Mouse (Mus musculus) left cerebral cortex, postnatal 36 days (tissue): ENCODE data around the gene Lyar. TPM values are rescaled to one million over a fixed set of nuclear protein-coding genes. Genes with fewer than 3 reads are reported as not detected.

ENCODE experiments used
- DNase-seq, 2 experiments: peaks; one replicate each; pipeline ENCODE4 v3.0.0; 2021 to 2022; ENCODE audit warnings: low spot score in 2 of 2, mixed read lengths in 1 of 2
- intact Hi-C: fragments of 180-260 bp; cut with DNase I; formaldehyde crosslinking; loops from one replicate; pipeline ENCODE4 v1.15.1; 2025
- total RNA-seq, 2 experiments: library from RNA; stranded (reverse); gene quantifications; 2 replicates each; pipeline ENCODE4 v1.2.3; 2021

The Lyar gene
- 10 to 100 TPM in 1 of 2 experiments, 1 to 10 TPM in 1; 9.6 to 11.4 TPM for total RNA-seq

GRCm38 (mm10) chr5:38220328-38220912, at the start of gene Lyar, which contains the start of gene Zbtb49:
Gene Lyar (plus strand): TSS chr5:38220470.
Gene Zbtb49 (minus strand): TSS chr5:38220457.
- DNase-seq, result peak; percentile 94 to 95
- intact Hi-C loops, result loop anchor here (2.0 kb wide), 1 partner anchor 40 kb away; the partner anchor contains the start of gene Tmem128

GRCm38 (mm10) chr5:38173766-38174165, 46.5 kb upstream of the Lyar start:
- no peak for DNase-seq
- intact Hi-C loops, result no loop called here

- intact Hi-C loops, result no loop called here
- DNase-seq, result no peak
Observed at GRCm38 (mm10) chr5:38174256-38174912, 45.9 kb upstream of the Lyar start.

- no peak for DNase-seq
- intact Hi-C loops, result no loop called here
Observed at GRCm38 (mm10) chr5:38184688-38185285, 35.5 kb upstream of the Lyar start.

- intact Hi-C loops, result no loop called here
- no peak for DNase-seq
Observed at GRCm38 (mm10) chr5:38187006-38187405, 33.3 kb upstream of the Lyar start.

GRCm38 (mm10) chr5:38190907-38191306, 29.4 kb upstream of the Lyar start:
- no peak for DNase-seq
- intact Hi-C loops, result no loop called here

GRCm38 (mm10) chr5:38194946-38195345, 25.3 kb upstream of the Lyar start:
- intact Hi-C loops, result no loop called here
- DNase-seq, result no peak

GRCm38 (mm10) chr5:38195941-38196340, 24.3 kb upstream of the Lyar start:
- DNase-seq, result no peak
- intact Hi-C loops, result loop anchor here (2.0 kb wide), 1 partner anchor 99 kb away; no protein-coding TSS in a partner anchor

GRCm38 (mm10) chr5:38196821-38197481, 23.3 kb upstream of the Lyar start:
- intact Hi-C loops, result loop anchor here (2.0 kb wide), 1 partner anchor 100 kb away; no protein-coding TSS in a partner anchor
- no peak for DNase-seq

- DNase-seq, result peak; percentile 82 to 89
- intact Hi-C loops, result loop anchor here (2.0 kb wide), 1 partner anchor 101 kb away; no protein-coding TSS in a partner anchor
Observed at GRCm38 (mm10) chr5:38197482-38197823, 22.8 kb upstream of the Lyar start.

- DNase-seq, result no peak
- intact Hi-C loops, result no loop called here
Observed at GRCm38 (mm10) chr5:38199686-38200085, 20.6 kb upstream of the Lyar start.

GRCm38 (mm10) chr5:38205303-38205726, 15.0 kb upstream of the Lyar start:
- DNase-seq, result peak; percentile 28 to 44
- intact Hi-C loops, result no loop called here

GRCm38 (mm10) chr5:38208985-38209384, 11.3 kb upstream of the Lyar start:
- no peak for DNase-seq
- intact Hi-C loops, result no loop called here

- intact Hi-C loops, result no loop called here
- no peak for DNase-seq
Observed at GRCm38 (mm10) chr5:38211691-38212090, 8.6 kb upstream of the Lyar start.

- intact Hi-C loops, result no loop called here
- DNase-seq, result no peak
Observed at GRCm38 (mm10) chr5:38213009-38213408, 7.3 kb upstream of the Lyar start.

- intact Hi-C loops, result loop anchor here (2.0 kb wide), 1 partner anchor 41 kb away; the partner anchor contains the start of gene Tmem128
- DNase-seq, result no peak
Observed at GRCm38 (mm10) chr5:38219771-38220307, 431 bp upstream of the Lyar start.

GRCm38 (mm10) chr5:38235422-38235821, 15.2 kb downstream of the Lyar start:
- DNase-seq, result no peak

GRCm38 (mm10) chr5:38236627-38237026, 16.4 kb downstream of the Lyar start:
- DNase-seq, result no peak
- intact Hi-C loops, result no loop called here

More at GRCm38 (mm10) chr5:38235422-38235821, 15.2 kb downstream of the Lyar start:
- intact Hi-C loops, result no loop called here

- DNase-seq, result no peak
- intact Hi-C loops, result no loop called here
Observed at GRCm38 (mm10) chr5:38240727-38241472, 20.6 kb downstream of the Lyar start.
